Mouse (Mus musculus): ENCODE results near the gene V1rd19.
"Not testable (repeated sequence)": the region's sequence is repeated elsewhere in the genome, so short reads cannot be mapped to it uniquely, and the experiment has no call there.

Gene V1rd19

DNA sequence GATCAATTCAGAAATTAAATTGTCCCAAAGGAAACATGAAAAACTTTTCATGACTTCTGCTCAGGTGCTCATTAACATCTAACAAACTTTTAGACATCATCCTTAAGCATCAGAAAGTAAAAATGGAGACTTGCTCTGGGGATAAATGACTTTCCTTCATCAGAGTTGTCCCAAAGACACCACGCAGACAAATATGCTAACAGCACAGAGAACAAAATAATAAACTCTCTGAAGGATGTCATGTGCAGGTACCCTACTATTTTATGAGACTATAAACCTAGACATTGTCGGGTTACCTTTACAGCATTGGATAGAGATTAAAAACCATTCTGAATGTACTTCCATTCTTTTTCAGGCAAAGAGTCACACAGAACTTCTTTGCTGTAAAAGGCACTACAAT is at the start of gene V1rd19:
Gene V1rd19 (plus strand): TSS at position 301 of the 400 bp plus-strand sequence.
- DNase-seq, result no peak

DNA sequence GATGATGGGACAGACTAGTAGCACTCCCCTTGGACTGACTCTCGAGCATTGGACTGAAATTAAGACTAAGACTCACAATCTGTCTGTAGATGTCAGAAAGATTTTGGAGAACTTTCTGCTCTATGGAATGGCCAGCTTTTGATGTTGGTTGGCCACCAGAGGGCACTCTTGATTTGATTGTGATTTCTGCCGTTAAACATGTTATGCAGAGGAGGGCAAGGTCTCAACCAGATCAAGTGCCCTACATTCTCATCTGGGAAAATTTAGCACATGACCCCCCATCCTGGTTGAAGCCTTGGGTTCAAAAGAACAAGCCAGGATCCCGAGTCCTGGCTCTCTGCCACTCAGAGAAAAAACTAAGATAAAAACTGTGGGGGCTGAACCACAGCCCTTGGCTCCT is 33.4 kb upstream of the V1rd19 start:
- DNase-seq, result peak in 1 of 2 experiments; percentile 5

DNA sequence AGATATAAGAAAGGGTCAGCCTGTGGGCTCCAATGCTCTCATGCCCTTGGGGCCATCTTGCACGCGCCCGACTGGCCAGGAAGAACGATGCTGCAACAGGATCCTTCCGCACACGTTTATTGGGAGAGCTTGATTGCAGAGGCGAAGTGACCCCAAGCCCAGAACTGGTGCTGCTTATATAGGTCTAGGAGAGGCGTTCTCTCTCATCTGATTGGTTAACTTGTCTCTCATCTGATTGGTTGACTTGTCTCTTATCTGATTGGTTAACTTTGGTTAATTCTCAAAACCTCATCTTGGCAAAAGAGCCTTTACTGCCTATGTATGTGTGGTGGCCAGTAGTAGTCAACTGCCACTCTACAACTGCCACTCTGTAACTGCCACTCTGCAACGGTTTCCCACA is 27.2 kb upstream of the V1rd19 start, which contains the start of gene Vmn1r181:
Gene Vmn1r181 (plus strand): TSS at position 301 of the 400 bp plus-strand sequence.
- not testable (repeated sequence) for DNase-seq

DNA sequence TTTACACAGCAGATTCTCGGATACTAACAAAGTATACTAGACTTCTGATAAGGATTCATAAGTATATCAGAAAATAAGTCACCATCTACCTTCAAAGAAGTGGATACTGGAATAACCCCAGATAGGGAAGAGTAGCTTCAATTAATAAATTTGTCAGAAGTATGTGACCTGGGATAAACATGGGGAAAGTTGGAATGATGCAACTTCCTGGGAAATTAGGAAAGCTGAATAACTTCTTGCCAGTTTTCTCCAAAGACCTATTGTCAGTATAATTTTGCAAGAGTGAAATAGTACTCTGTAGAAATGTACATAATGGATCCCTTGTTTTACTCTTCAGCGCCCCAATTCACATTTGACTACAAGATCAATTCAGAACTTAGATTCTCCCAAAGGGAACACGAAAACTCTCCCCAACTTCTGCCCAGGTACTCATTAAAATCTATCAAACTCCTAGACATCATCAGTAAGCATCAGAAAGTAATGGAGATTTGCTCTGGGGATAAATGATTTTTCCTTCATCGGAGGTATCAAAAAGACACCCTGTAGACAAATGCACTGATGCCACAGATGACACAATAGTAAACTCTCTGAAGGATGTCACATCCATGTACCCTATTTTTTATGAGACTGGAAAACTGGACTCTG is 51.3 kb downstream of the V1rd19 start, which contains the start of gene Vmn1r183:
Gene Vmn1r183 (plus strand): TSS at position 595 of the 645 bp plus-strand sequence.
- no peak for DNase-seq

Measured in lung, adult 18-20 months (tissue).